Mouse (Mus musculus) neutrophil, adult 5-6 weeks (primary cell): ENCODE data around the gene Atl3. TPM values are rescaled to one million over a fixed set of nuclear protein-coding genes. Genes with fewer than 3 reads are reported as not detected.

Experiments used
- ATAC-seq: fragments of 151-379, 151-347 bp; 2 replicates; pipeline ENCODE4 v1.8.0; 2017; ENCODE audit warnings: mild to moderate bottlenecking, moderate TSS enrichment; ENCODE audit not compliant: insufficient number of reproducible peaks, poor library complexity, low FRiP score, severe bottlenecking; ENCODE audit errors: extremely low read depth
- total RNA-seq: library from RNA; stranded (forward); fragments of 200-1000 nt; gene quantifications from 2 replicates; pipeline ENCODE4 v1.2.3, GENCODE M21; 2017

Gene Atl3
- total RNA-seq = 35.8 and 36.1 TPM in 2 replicates

- ATAC-seq = no peak
Observed at GRCm38 (mm10) chr19:7493352-7494186, at the start of gene Atl3. Atl3 (plus strand) TSS chr19:7494040.

GRCm38 (mm10) chr19:7445105-7445504 lies 48.7 kb upstream of the Atl3 start:
- ATAC-seq = no peak

- no peak for ATAC-seq
Observed at GRCm38 (mm10) chr19:7445596-7445995, 48.2 kb upstream of the Atl3 start.

GRCm38 (mm10) chr19:7456803-7457202 lies 37.0 kb upstream of the Atl3 start:
- ATAC-seq = no peak

- no peak for ATAC-seq
Observed at GRCm38 (mm10) chr19:7458901-7459300, 34.9 kb upstream of the Atl3 start.

- ATAC-seq = no peak
Observed at GRCm38 (mm10) chr19:7459370-7459769, 34.5 kb upstream of the Atl3 start.

- 0 out of 2 replicates have a peak, but pooled peaks have one; percentile 39 for ATAC-seq
Observed at GRCm38 (mm10) chr19:7467915-7468314, 25.9 kb upstream of the Atl3 start.

GRCm38 (mm10) chr19:7470643-7471042 lies 23.2 kb upstream of the Atl3 start:
- ATAC-seq = no peak

GRCm38 (mm10) chr19:7479751-7480248 lies 14.0 kb upstream of the Atl3 start:
- no peak for ATAC-seq

- no peak for ATAC-seq
Observed at GRCm38 (mm10) chr19:7481541-7482265, 12.1 kb upstream of the Atl3 start.

GRCm38 (mm10) chr19:7482266-7482598 lies 11.6 kb upstream of the Atl3 start:
- ATAC-seq = no peak

GRCm38 (mm10) chr19:7482599-7483511 lies 11.0 kb upstream of the Atl3 start, which contains the start of gene Rtn3:
Rtn3 (minus strand) TSS chr19:7483281.
- peak; percentile 71 for ATAC-seq

GRCm38 (mm10) chr19:7483512-7483882 lies 10.3 kb upstream of the Atl3 start:
- no peak for ATAC-seq

- ATAC-seq = no peak
Observed at GRCm38 (mm10) chr19:7484076-7484475, 9.8 kb upstream of the Atl3 start.

GRCm38 (mm10) chr19:7487680-7488079 lies 6.2 kb upstream of the Atl3 start:
- ATAC-seq = peak; percentile 63

- no peak for ATAC-seq
Observed at GRCm38 (mm10) chr19:7491960-7492359, 1.9 kb upstream of the Atl3 start.

- no peak for ATAC-seq
Observed at GRCm38 (mm10) chr19:7492682-7493081, 1.2 kb upstream of the Atl3 start.

GRCm38 (mm10) chr19:7494187-7495015 lies 561 bp downstream of the Atl3 start:
- ATAC-seq = peak; percentile 74
